Mouse (Mus musculus) kidney, adult 2 months (tissue): Measurements from ENCODE around the gene Rnf187.

ENCODE experiments used
- CTCF ChIP-seq: fragments of 200-500 bp; conservative IDR thresholded peaks from 2 replicates; pipeline ENCODE4 v1.5.1; 2011; ENCODE audit warnings: low read depth, mild to moderate bottlenecking, control low read depth, low read length, moderate library complexity, mixed read lengths; ENCODE audit not compliant: insufficient read depth, insufficient read length
- POLR2A ChIP-seq: fragments of 200-500 bp; IDR thresholded peaks from one replicate; pipeline ENCODE4 v1.6.1; 2011; ENCODE audit warnings: low read depth, low read length, control low read depth

- TF ChIP-seq POLR2A (no peak), CTCF (no peak)
Measured at GRCm38 (mm10) chr11:58979661-58980060, 40.9 kb upstream of the Rnf187 start.
